Mouse (Mus musculus) small intestine, adult 2 months (tissue): ENCODE measurements at regions not wholly inside any gene's neighbourhood (a gene's known extent, or its start where the extent isn't known, plus 50 kb on each side); places are given as distances from the start of the nearest gene placed in this dataset.

ENCODE experiments used
- CTCF ChIP-seq: fragments of 200-500 bp; IDR thresholded peaks from 2 replicates; pipeline ENCODE4 v1.5.1; 2012; ENCODE audit warnings: low read depth, mild to moderate bottlenecking, control low read depth, inconsistent platforms, low read length, moderate library complexity, mixed read lengths; ENCODE audit not compliant: insufficient replicate concordance, insufficient read length; ENCODE audit errors: extremely low read depth
- POLR2A ChIP-seq: fragments of 200-500 bp; IDR thresholded peaks from 2 replicates; pipeline ENCODE4 v1.6.1; 2012; ENCODE audit warnings: low read depth, mild to moderate bottlenecking, control low read depth, inconsistent platforms, low read length, moderate library complexity

DNA sequence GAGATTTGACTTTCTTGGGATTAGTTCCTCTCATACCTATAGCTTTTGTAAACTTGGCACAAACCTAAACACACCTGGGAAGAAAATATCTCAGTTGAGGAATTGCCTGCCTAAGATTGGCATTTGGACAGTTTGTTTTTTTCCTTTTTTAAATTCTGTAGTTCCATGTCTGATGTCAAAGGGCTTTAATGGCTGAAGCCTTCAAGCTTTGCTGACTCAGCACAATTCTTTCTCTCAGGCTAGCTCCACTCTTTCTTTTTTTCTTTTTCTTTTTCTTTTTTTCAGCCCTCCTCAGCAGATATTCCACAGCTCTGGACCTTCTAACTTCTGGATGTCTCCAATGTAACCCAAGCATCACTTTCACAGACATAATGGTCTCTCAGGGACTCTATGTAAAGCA lies 330.4 kb upstream of the Ptger4 start:
- TF ChIP-seq CTCF (no peak), POLR2A (no peak)
